Mouse (Mus musculus) CH12.LX (cell line): ENCODE measurements around the gene Rpl31. TPM values are rescaled to one million over a fixed set of nuclear protein-coding genes. Genes with fewer than 3 reads are reported as not detected.

Experiments
- DNase-seq: peaks from one replicate; pipeline ENCODE4 v3.0.0-alpha.2; 2013; ENCODE audit errors: extremely low read depth
- H3K27ac ChIP-seq: 2 replicates; pipeline ENCODE4 v1.5.1; 2012; ENCODE audit warnings: low read depth, mild to moderate bottlenecking, control low read depth, moderate library complexity; ENCODE audit not compliant: insufficient read depth
- H3K27me3 ChIP-seq: replicated peaks from 2 replicates; pipeline ENCODE3; 2012; ENCODE audit warnings: inconsistent platforms
- H3K36me3 ChIP-seq, 2 experiments: replicated peaks in 1 of 2; 2 replicates each; pipeline versions ENCODE3 to v1.6.1; 2012; ENCODE audit warnings: inconsistent platforms in 1 of 2, low read length in 1 of 2, mild to moderate bottlenecking in 1 of 2, mixed read lengths in 1 of 2, moderate library complexity in 1 of 2; ENCODE audit not compliant: control insufficient read depth in 1 of 2, insufficient read depth in 1 of 2
- H3K4me1 ChIP-seq, 2 experiments: 2 replicates each; pipeline ENCODE4 v1.6.1; 2012; ENCODE audit warnings: inconsistent platforms in 1 of 2, moderate library complexity in 1 of 2; ENCODE audit not compliant: insufficient read depth in 2 of 2, control insufficient read depth in 1 of 2
- H3K4me2 ChIP-seq: 2 replicates; pipeline ENCODE4 v1.6.1; 2012; ENCODE audit warnings: low read depth, mild to moderate bottlenecking, control low read depth; ENCODE audit not compliant: poor library complexity, insufficient read depth, severe bottlenecking
- H3K4me3 ChIP-seq, 3 experiments: fragments of 150-350 bp in 1 of 3; sonication (generic) in 1 of 3; replicated peaks in 1 of 3; 2 replicates each; pipeline versions ENCODE3 to v1.5.1; 2011 to 2012; ENCODE audit warnings: low read depth in 2 of 3, low read length in 2 of 3, mild to moderate bottlenecking in 2 of 3, moderate library complexity in 2 of 3, control low read depth in 1 of 3, improper control_type of control experiment in 1 of 3, inconsistent platforms in 1 of 3, mixed read lengths in 1 of 3; ENCODE audit not compliant: poor library complexity in 1 of 3
- H3K79me2 ChIP-seq: replicated peaks from 2 replicates; pipeline ENCODE4 v1.6.1; 2012; ENCODE audit warnings: mild to moderate bottlenecking, moderate library complexity; ENCODE audit not compliant: control insufficient read depth, poor library complexity, insufficient read depth, severe bottlenecking; ENCODE audit errors: extremely low read depth
- H3K9ac ChIP-seq: 2 replicates; pipeline ENCODE4 v1.6.1; 2012; ENCODE audit warnings: low read depth, mild to moderate bottlenecking, control low read depth, moderate library complexity; ENCODE audit not compliant: insufficient read depth
- H3K9me3 ChIP-seq: replicated peaks from 2 replicates; pipeline ENCODE3; 2012; ENCODE audit warnings: low read length, inconsistent platforms, mixed read lengths
- E2F4 ChIP-seq: IDR thresholded peaks from 2 replicates; pipeline ENCODE4 v1.6.1; 2011; ENCODE audit warnings: low read depth, low read length, improper control_type of control experiment; ENCODE audit not compliant: insufficient replicate concordance
- EP300 ChIP-seq: IDR thresholded peaks from 2 replicates; pipeline ENCODE4 v1.6.1; 2011; ENCODE audit warnings: low read length, improper control_type of control experiment
- ETS1 ChIP-seq: conservative IDR thresholded peaks from 2 replicates; pipeline ENCODE4 v1.6.1; 2012; ENCODE audit warnings: low read depth, mild to moderate bottlenecking, inconsistent platforms, low read length, improper control_type of control experiment, moderate library complexity
- HCFC1 ChIP-seq: IDR thresholded peaks from 2 replicates; pipeline ENCODE4 v1.6.1; 2012; ENCODE audit warnings: low read depth, mild to moderate bottlenecking, inconsistent platforms, low read length, improper control_type of control experiment
- IRF4 ChIP-seq: IDR thresholded peaks from 2 replicates; pipeline ENCODE4 v1.6.1; 2014; ENCODE audit warnings: low read depth, mild to moderate bottlenecking, inconsistent platforms, low read length, improper control_type of control experiment
- JUND ChIP-seq: conservative IDR thresholded peaks from 2 replicates; pipeline ENCODE4 v1.6.1; 2011; ENCODE audit warnings: low read depth, low read length, improper control_type of control experiment
- MAFK ChIP-seq: IDR thresholded peaks from 2 replicates; pipeline ENCODE4 v1.6.1; 2011; ENCODE audit warnings: low read length, improper control_type of control experiment; ENCODE audit not compliant: insufficient replicate concordance
- MAZ ChIP-seq: IDR thresholded peaks from 2 replicates; pipeline ENCODE4 v1.6.1; 2012; ENCODE audit warnings: low read depth, mild to moderate bottlenecking, inconsistent platforms, low read length, improper control_type of control experiment, moderate library complexity
- MXI1 ChIP-seq: IDR thresholded peaks from 2 replicates; pipeline ENCODE4 v1.6.1; 2011; ENCODE audit warnings: mild to moderate bottlenecking, low read depth, low read length, improper control_type of control experiment
- NELFE ChIP-seq: IDR thresholded peaks from 2 replicates; pipeline ENCODE4 v1.6.1; 2011; ENCODE audit warnings: low read depth, low read length, improper control_type of control experiment
- POLR2A ChIP-seq: IDR thresholded peaks from 2 replicates; pipeline ENCODE4 v1.6.1; 2011; ENCODE audit warnings: low read depth, mild to moderate bottlenecking, improper control_type of control experiment, low read length
- SIN3A ChIP-seq: IDR thresholded peaks from 2 replicates; pipeline ENCODE4 v1.6.1; 2012; ENCODE audit warnings: low read length, improper control_type of control experiment, inconsistent platforms
- UBTF ChIP-seq: IDR thresholded peaks from 2 replicates; pipeline ENCODE4 v1.6.1; 2012; ENCODE audit warnings: low read depth, mild to moderate bottlenecking, inconsistent platforms, low read length, improper control_type of control experiment, moderate library complexity
- USF1 ChIP-seq: IDR thresholded peaks from 2 replicates; pipeline ENCODE4 v1.6.1; 2014; ENCODE audit warnings: low read depth, mild to moderate bottlenecking, inconsistent platforms, low read length, improper control_type of control experiment
- ZKSCAN1 ChIP-seq: IDR thresholded peaks from 2 replicates; pipeline ENCODE4 v1.6.1; 2012; ENCODE audit warnings: low read depth, inconsistent platforms, low read length, improper control_type of control experiment, borderline replicate concordance
- ZMIZ1 ChIP-seq: IDR thresholded peaks from 2 replicates; pipeline ENCODE4 v1.6.1; 2012; ENCODE audit warnings: low read depth, mild to moderate bottlenecking, inconsistent platforms, low read length, improper control_type of control experiment
- dilution Hi-C: fragments of 300-500 bp; cut with MboI; formaldehyde crosslinking; loops from 2 replicates; pipeline ENCODE4 v1.14.3; 2020; ENCODE audit warnings: low sequenced_read_pairs; ENCODE audit not compliant: extremely low pct_unique_long_range_greater_than_20kb, extremely low pct_ligation_motif_present
- in situ Hi-C: fragments of 300-500 bp; cut with MboI; formaldehyde crosslinking; loops from 3 replicates; pipeline ENCODE4 v1.14.3; 2019; ENCODE audit warnings: low sequenced_read_pairs, low pct_ligation_motif_present, low pct_unique_long_range_greater_than_20kb, mixed read lengths
- polyA plus RNA-seq: library from polyadenylated mRNA; unstranded; fragments of >175 nt; gene quantifications from 2 replicates; pipeline ENCODE4 v1.2.1, GENCODE M21; 2012; ENCODE audit warnings: low read depth; ENCODE audit not compliant: insufficient read length
- total RNA-seq, 2 experiments: library from RNA; depleted of rRNA; stranded (reverse); fragments of 300-350 nt in 1 of 2; fragments of >200 nt in 1 of 2; gene quantifications; 2 replicates each; pipeline ENCODE4 v1.2.3; 2012 to 2014

The Rpl31 gene
- total and polyA plus RNA-seq, 3 experiments: 949 to 1,766 (median 1,044) TPM

GRCm38 (mm10) chr1:39362515-39362893 lies 5.1 kb upstream of the Rpl31 start:
- Histone ChIP-seq H3K9me3 (no peaks in the 10 kb centered on the region), H3K4me2 (no peak overlapping the region), H3K27me3 (peaks cover 9% of the 10 kb centered on the region), H3K36me3 (no peaks in the 10 kb centered on the region)
- TF ChIP-seq JUND: no peak
- TF ChIP-seq ZKSCAN1: no peak
- TF ChIP-seq UBTF: no peak
- no peak for TF ChIP-seq SIN3A
- no peak for TF ChIP-seq MAFK
- TF ChIP-seq, all 38 proteins: peak for 0
- in situ Hi-C loops: no loop called here
- Histone ChIP-seq H3K4me1 (peaks cover 2 to 7% of the 10 kb centered on the region in 2 experiments; a peak in 2 of 4 replicates), H3K9ac (no peak overlapping the region), H3K27ac (no peak overlapping the region), H3K4me3 (no peak overlapping the region), H3K79me2 (no peaks in the 10 kb centered on the region)
- no peak for DNase-seq
- dilution Hi-C loops: no loop called here

- Histone ChIP-seq H3K9me3 (no peaks in the 10 kb centered on the region), H3K36me3 (peaks cover 11 to 20% of the 10 kb centered on the region in 2 experiments), H3K27me3 (peaks cover 7% of the 10 kb centered on the region), H3K79me2 (peaks cover 27% of the 10 kb centered on the region), H3K4me3 (no peak overlapping the region), H3K4me1 (peaks cover 4 to 19% of the 10 kb centered on the region in 2 experiments; a peak in 2 of 4 replicates), H3K27ac (no peak overlapping the region), H3K4me2 (no peak overlapping the region), H3K9ac (no peak overlapping the region)
- TF ChIP-seq ETS1 (no peak), NELFE (no peak), E2F4 (no peak), EP300 (no peak), HCFC1 (no peak), POLR2A (no peak), MXI1 (no peak), MAZ (no peak), USF1 (no peak), MAFK (no peak), ZMIZ1 (no peak), ZKSCAN1 (no peak), IRF4 (no peak)
- in situ Hi-C loops (no loop called here), dilution Hi-C loops (no loop called here)
- DNase-seq: no peak
These were observed 2.1 kb upstream of the Rpl31 start for GRCm38 (mm10) chr1:39365562-39365961.
